Mouse (Mus musculus) cortical plate, adult 2 months (tissue): Measurements from ENCODE around the gene Pdgfa.

Source experiments
- CTCF ChIP-seq: fragments of 200-500 bp; IDR thresholded peaks from 2 replicates; pipeline ENCODE4 v1.5.1; 2011; ENCODE audit warnings: mild to moderate bottlenecking, control low read depth, low read length; ENCODE audit not compliant: insufficient read depth; ENCODE audit errors: extremely low read depth
- POLR2A ChIP-seq: fragments of 200-500 bp; IDR thresholded peaks from 2 replicates; pipeline ENCODE4 v1.6.1; 2011; ENCODE audit warnings: mild to moderate bottlenecking, low read length, control low read depth; ENCODE audit not compliant: insufficient read depth; ENCODE audit errors: extremely low read depth

DNA sequence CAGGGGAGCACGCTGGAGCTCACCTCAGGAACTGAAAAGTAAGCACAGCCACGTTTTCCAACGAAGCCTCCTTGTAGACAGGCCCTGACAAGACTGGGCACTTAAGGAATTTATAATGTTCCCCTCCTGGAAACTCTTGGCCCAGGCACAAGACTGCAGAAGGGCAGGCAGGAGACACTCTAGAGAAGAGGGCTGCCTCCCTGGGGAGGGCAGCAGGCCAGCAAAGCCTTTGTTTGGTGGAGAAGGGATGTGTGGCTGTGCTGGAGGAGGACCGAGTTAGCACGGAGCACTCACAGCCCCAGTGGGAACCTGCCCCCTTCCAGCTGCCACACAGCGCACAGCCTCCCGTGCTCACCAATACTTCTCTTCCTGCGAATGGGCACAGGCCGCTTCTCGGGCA is 9.2 kb downstream of the Pdgfa start:
- TF ChIP-seq CTCF (no peak), POLR2A (no peak)
